Mouse (Mus musculus) kidney, embryonic 15.5 days (tissue): ENCODE measurements around the gene Odf4. TPM values are rescaled to one million over a fixed set of nuclear protein-coding genes. Genes with fewer than 3 reads are reported as not detected.
A peak's percentile ranks its signal among the peaks of the same experiment; 100 is the strongest.
"Not testable (repeated sequence)": the region's sequence is repeated elsewhere in the genome, so short reads cannot be mapped to it uniquely, and the experiment has no call there.

Experiments
- ATAC-seq: fragments of 200-750 bp; cut with Nextera tagmentation; replicated peaks from 2 replicates; pipeline ENCODE4 v1.8.0; 2017; ENCODE audit warnings: moderate TSS enrichment; ENCODE audit not compliant: low FRiP score
- H3K27ac ChIP-seq: fragments of 300-500 bp; sonication (generic); 2 replicates; pipeline ENCODE4 v1.5.1; 2015; ENCODE audit warnings: mild to moderate bottlenecking, inconsistent platforms
- H3K27me3 ChIP-seq: fragments of 300-500 bp; sonication (generic); 2 replicates; pipeline ENCODE4 v1.6.1; 2015; ENCODE audit warnings: inconsistent platforms
- H3K36me3 ChIP-seq: fragments of 300-500 bp; sonication (generic); 2 replicates; pipeline ENCODE4 v1.6.1; 2015; ENCODE audit warnings: inconsistent platforms
- H3K4me1 ChIP-seq: fragments of 300-500 bp; sonication (generic); 2 replicates; pipeline ENCODE4 v1.6.1; 2015; ENCODE audit warnings: inconsistent platforms
- H3K4me2 ChIP-seq: fragments of 300-500 bp; sonication (generic); 2 replicates; pipeline ENCODE4 v1.6.1; 2015; ENCODE audit warnings: moderate library complexity, mild to moderate bottlenecking, inconsistent platforms
- H3K4me3 ChIP-seq: fragments of 300-500 bp; sonication (generic); replicated peaks from 2 replicates; pipeline ENCODE4 v1.5.1; 2015; ENCODE audit warnings: mild to moderate bottlenecking, inconsistent platforms
- H3K9ac ChIP-seq: fragments of 300-500 bp; sonication (generic); 2 replicates; pipeline ENCODE4 v1.6.1; 2015; ENCODE audit warnings: mild to moderate bottlenecking, inconsistent platforms
- H3K9me3 ChIP-seq: fragments of 300-500 bp; sonication (generic); replicated peaks from 2 replicates; pipeline ENCODE4 v1.6.1; 2016; ENCODE audit warnings: inconsistent platforms
- WGBS: fragments of 180-500 bp; shearing (Covaris S2); methylation state at CpG from one replicate; pipeline ENCODE4 v1.1.7; 2015; ENCODE audit warnings: mixed read lengths; 5-methylcytosine and 5-hydroxymethylcytosine counted together
- polyA plus RNA-seq: library from polyadenylated mRNA; unstranded; fragments of >200 nt; fragmentation: Nextera tagmentation; extraction: Ambion mirVana; gene quantifications from 2 replicates; pipeline ENCODE4 v1.2.1, GENCODE M21; 2015

Gene Odf4
- polyA plus RNA-seq, 1 experiment from 2014 or later: not detected

DNA sequence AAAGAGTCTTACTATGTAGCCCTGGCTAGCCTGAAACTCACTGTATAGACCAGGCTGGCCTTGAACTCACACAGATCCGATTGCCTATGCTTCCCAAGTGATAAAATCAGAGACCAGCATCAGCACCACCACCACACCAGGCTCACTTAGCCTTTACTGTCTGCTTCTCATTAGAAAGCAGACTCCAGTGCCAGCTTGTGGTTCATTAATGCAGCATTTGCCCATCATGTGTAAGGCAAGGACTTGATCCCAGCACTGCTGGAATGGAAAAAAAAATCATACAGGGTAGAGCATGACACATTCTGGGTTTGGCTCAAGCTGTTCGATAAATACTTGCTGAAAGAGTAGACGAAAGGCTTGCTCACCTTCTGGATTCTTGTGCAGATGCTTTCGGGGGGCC is 19.1 kb upstream of the Odf4 start:
- no peak for ATAC-seq

DNA sequence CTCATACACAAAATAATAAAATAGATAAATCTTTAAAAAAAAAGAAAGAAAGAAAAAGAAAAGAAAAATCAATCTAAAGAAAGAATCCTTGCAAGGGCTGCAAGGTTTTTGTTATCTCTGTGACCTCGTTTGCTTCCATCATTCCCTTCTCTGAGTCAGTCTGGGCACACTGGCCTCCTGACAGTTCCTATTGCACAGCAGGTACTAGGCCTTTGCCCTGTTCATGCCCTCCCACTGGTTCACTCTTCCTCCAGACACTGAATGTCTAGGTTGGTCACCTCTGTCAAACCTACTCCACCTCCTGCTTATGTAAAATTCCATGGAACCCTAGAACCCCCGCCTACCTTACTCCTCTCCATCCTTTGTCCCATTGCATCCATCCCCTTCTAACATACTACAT is 18.4 kb upstream of the Odf4 start:
- no peaks in the 10 kb centered on the region for H3K9me3 ChIP-seq
- H3K36me3 ChIP-seq: peaks cover 13% of the 10 kb centered on the region; the same call in 1 of the 2 replicates
- no peak for ATAC-seq
- H3K4me2 ChIP-seq: no peak overlapping the region
- no peak overlapping the region for H3K27ac ChIP-seq
- WGBS: 84% methylated on average over 2 of the region's 2 CpGs
- no peak overlapping the region for H3K9ac ChIP-seq
- H3K4me1 ChIP-seq: peaks cover 25% of the 10 kb centered on the region
- no peak overlapping the region for H3K4me3 ChIP-seq
- peaks cover 21% of the 10 kb centered on the region for H3K27me3 ChIP-seq

More for the DNA sequence above, 19.1 kb upstream of the Odf4 start:
- Histone ChIP-seq H3K9ac (no peak overlapping the region), H3K9me3 (no peaks in the 10 kb centered on the region), H3K4me3 (no peak overlapping the region), H3K36me3 (peaks cover 13% of the 10 kb centered on the region; the same call in 1 of the 2 replicates), H3K4me1 (peaks cover 21% of the 10 kb centered on the region), H3K4me2 (no peak overlapping the region), H3K27ac (no peak overlapping the region), H3K27me3 (peaks cover 21% of the 10 kb centered on the region)
- WGBS: 87% methylated on average over 4 of the region's 4 CpGs

DNA sequence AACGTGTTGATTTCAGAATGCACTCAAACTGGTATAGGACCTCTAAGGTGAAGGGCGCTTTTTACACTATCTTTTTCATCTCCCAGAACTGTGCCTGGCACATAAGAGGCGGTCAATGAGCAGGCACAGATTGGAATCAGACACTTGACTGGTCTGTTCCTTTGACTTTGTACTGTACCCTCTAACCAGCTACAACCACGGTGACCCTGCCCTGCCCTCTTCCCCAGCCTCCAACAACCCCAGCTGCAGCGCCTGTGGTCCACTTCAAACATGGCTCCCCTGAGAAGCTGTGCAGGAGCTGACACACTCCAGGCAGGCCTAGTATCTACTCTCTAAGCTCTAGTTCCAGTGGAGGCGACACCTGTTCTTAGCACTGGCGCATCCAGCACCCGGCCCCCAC is 15.8 kb upstream of the Odf4 start:
- H3K4me1 ChIP-seq: peaks cover 28% of the 10 kb centered on the region
- no peak overlapping the region; the same call in 1 of the 2 replicates for H3K27ac ChIP-seq
- H3K27me3 ChIP-seq: peaks cover 16% of the 10 kb centered on the region
- H3K36me3 ChIP-seq: peaks cover 13% of the 10 kb centered on the region; the same call in 1 of the 2 replicates
- H3K9ac ChIP-seq: no peak overlapping the region
- WGBS: 78% methylated on average over 8 of the region's 8 CpGs
- no peak for ATAC-seq
- no peaks in the 10 kb centered on the region for H3K9me3 ChIP-seq
- H3K4me3 ChIP-seq: no peak overlapping the region
- H3K4me2 ChIP-seq: no peak overlapping the region

DNA sequence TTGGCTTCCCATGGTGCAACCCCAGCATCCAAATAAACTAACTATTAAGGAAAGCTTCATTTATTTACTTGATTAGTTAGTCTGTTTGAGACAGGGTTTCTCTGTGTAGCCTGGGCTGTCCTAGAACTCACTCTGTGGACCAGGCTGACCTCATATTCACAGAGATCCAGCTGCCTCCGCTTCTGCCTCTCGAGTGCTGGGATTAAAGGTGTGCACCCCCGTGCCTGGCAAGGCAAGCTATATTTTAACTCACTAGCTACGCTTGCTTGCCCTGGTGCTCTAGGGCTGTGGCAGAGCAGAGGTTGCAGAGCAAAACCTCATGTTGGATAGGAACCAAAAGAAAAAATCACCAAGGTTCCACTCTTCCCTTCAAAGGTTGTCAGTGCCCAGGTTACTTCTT is 13.6 kb upstream of the Odf4 start:
- ATAC-seq: 0 out of 2 replicates have a peak, but pooled peaks have one; percentile 42
- H3K36me3 ChIP-seq: peaks cover 13% of the 10 kb centered on the region; the same call in 1 of the 2 replicates
- peaks cover 16% of the 10 kb centered on the region; the same call in 1 of the 2 replicates for H3K4me1 ChIP-seq
- H3K9ac ChIP-seq: peak overlapping the region; percentile 39
- H3K27me3 ChIP-seq: no peaks in the 10 kb centered on the region
- H3K4me2 ChIP-seq: peak overlapping the region; percentile 59
- no peaks in the 10 kb centered on the region for H3K9me3 ChIP-seq
- WGBS: 35% methylated on average over 4 of the region's 4 CpGs
- peak overlapping the region; percentile 50 for H3K4me3 ChIP-seq
- peak overlapping the region; percentile 85 for H3K27ac ChIP-seq

DNA sequence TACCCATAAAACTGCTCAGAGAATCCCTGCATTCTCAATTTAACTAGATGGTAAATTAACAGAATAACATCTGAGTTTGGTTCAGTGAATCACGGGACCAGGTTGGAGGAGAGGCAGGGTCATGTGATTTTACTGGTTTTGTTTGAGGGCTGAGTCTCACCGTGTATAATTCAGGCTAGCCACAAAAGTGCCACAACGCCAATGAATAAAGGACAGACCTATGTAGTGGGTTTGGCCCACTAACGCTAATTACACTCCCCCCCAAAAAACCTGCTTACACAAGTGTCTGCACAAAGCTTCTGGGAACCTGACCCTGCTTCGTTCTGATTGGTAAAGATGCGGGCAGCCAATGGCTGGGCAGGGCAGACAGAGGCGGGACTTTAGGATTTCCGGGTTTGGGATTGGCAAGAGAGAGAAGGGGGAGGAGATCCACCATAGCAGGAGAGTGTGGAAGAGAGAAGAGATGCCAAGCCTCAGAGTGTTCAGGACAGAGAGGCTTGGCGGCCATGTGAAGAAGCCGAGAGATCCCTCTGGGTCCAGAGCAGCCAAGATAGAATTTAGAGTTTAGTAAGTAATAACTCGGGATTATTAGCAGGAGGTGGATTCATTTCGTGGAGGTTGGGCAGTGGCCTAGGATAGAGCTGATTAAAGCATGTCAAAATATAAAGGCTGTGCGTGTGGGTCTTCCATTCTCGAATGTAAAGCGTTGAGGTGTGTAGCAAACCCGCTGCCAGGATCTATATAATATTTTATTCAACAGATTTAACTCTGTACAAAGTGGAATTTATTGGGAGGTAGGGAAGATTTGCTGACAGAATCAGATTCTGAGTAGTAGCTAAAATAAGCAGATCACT is 12.8 kb upstream of the Odf4 start:
- Histone ChIP-seq H3K27me3 (no peaks in the 10 kb centered on the region), H3K27ac (peak overlapping the region; percentile 85), H3K9ac (peak overlapping the region; percentile 39), H3K9me3 (no peaks in the 10 kb centered on the region), H3K4me2 (peak overlapping the region; percentile 59), H3K4me1 (peaks cover 16% of the 10 kb centered on the region; the same call in 1 of the 2 replicates), H3K36me3 (peaks cover 11% of the 10 kb centered on the region; the same call in 1 of the 2 replicates), H3K4me3 (peak overlapping the region; percentile 50)
- 2% methylated on average over 16 of the region's 16 CpGs for WGBS
- peak; percentile 98 for ATAC-seq

DNA sequence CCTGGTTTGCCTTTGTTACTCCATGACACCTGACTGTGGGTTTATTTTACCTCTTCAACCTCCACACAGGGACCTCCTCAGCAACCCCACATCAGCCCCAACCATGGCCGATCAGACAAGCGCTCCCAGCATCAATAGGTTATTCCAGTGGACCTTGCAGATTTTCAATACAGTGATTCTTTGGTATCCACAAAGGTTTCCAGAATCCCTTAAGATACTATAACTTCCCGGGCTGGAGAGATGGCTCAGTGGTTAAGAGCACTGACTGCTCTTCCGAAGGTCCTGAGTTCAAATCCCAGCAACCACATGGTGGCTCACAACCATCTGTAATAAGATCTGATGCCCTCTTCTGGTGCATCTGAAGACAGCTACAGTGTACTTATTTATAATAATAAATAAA is 10.1 kb upstream of the Odf4 start:
- whole genome bisulfite sequencing: 90% methylated on average over 4 of the region's 4 CpGs
- not testable (repeated sequence) for H3K27me3 ChIP-seq, H3K27ac ChIP-seq, H3K4me2 ChIP-seq, H3K36me3 ChIP-seq, H3K4me3 ChIP-seq, H3K9me3 ChIP-seq, H3K9ac ChIP-seq, H3K4me1 ChIP-seq, ATAC-seq

DNA sequence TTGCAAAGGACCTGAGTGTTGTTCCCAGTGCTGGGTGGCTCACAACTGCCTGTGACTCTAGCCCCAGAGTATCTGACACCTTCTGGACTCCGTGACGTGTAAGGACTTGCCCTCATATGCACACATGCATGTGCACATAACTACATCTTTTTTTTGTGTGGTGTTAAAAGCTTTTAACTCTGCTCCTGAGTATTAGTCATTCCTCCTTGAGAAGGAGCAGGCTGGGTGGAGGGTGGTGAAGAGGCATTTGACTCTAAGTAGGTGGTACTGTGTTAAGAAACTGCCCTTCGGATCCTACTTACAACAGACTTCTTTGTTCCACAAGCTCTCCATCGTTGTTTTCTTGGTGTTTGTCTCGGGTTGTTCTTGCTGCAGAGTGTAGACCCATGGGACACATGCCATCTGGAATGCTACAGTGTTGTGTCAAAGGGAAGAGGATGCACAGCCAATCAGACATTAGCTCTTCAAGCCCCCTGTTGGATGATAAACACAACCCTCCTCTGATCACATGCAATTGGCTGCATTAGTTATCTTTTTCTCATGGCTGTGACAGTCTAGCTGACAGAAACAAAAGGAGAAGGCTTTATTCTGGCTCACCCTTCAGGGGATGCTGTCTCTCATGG is 7.1 kb upstream of the Odf4 start:
- Histone ChIP-seq H3K4me3 (no peak overlapping the region), H3K36me3 (no peaks in the 10 kb centered on the region), H3K27me3 (no peaks in the 10 kb centered on the region), H3K9ac (no peak overlapping the region), H3K4me1 (0 out of 2 replicates have a peak, but pooled peaks cover under 1% of the 10 kb centered on the region), H3K27ac (no peak overlapping the region), H3K9me3 (no peaks in the 10 kb centered on the region), H3K4me2 (no peak overlapping the region)
- ATAC-seq: no peak
- 80% methylated on average over 5 of the region's 5 CpGs for WGBS

DNA sequence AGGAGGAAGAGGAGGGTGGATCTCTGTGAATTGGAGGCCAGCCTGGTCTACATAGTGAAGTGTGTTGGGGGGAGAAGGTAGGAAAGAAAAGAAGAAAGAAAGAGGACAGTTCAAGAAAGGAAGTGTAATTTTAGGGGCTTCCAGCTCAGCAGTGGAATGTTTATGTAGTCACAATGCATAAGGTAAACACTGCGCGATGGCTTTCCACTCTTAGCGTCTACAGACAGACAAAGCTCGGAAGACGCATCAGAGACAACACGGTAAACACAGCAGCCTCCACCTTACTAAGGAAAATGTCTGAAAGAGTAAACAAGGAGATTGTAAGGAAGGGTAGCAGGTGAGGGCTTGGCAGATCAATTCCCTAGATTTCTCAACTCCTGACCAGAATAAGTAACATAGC is 3.1 kb upstream of the Odf4 start:
- 84% methylated on average over 6 of the region's 6 CpGs for WGBS
- no peak overlapping the region for H3K4me3 ChIP-seq
- H3K36me3 ChIP-seq: no peaks in the 10 kb centered on the region
- ATAC-seq: no peak
- H3K27ac ChIP-seq: no peak overlapping the region
- H3K4me1 ChIP-seq: no peaks in the 10 kb centered on the region
- H3K9me3 ChIP-seq: no peaks in the 10 kb centered on the region
- H3K9ac ChIP-seq: no peak overlapping the region
- no peaks in the 10 kb centered on the region for H3K27me3 ChIP-seq
- H3K4me2 ChIP-seq: no peak overlapping the region

DNA sequence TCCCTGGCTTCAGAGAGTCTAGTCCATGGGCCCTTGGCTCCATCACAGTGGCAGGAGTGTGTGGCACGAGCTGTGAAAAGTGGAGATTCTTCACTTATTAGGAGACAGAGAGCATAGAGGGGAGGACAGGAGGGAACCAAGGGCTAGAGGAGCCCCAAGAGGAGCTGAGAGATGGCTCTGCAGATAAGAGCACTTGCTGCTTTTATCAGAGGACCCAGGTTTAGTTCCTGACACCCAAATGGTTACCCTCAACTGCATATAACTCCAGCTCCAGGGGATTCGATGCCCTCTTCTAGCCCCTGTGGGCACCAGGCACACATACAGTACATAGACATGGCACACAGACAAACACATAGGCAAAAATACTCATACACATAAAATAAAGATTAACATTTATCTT is 2.1 kb downstream of the Odf4 start:
- no peak overlapping the region for H3K9ac ChIP-seq
- peaks cover 14% of the 10 kb centered on the region for H3K4me1 ChIP-seq
- H3K4me2 ChIP-seq: no peak overlapping the region
- WGBS: 83% methylated on average over 2 of the region's 2 CpGs
- ATAC-seq: no peak
- H3K36me3 ChIP-seq: no peaks in the 10 kb centered on the region
- H3K9me3 ChIP-seq: no peaks in the 10 kb centered on the region
- H3K27me3 ChIP-seq: no peaks in the 10 kb centered on the region
- no peak overlapping the region for H3K4me3 ChIP-seq
- no peak overlapping the region for H3K27ac ChIP-seq

DNA sequence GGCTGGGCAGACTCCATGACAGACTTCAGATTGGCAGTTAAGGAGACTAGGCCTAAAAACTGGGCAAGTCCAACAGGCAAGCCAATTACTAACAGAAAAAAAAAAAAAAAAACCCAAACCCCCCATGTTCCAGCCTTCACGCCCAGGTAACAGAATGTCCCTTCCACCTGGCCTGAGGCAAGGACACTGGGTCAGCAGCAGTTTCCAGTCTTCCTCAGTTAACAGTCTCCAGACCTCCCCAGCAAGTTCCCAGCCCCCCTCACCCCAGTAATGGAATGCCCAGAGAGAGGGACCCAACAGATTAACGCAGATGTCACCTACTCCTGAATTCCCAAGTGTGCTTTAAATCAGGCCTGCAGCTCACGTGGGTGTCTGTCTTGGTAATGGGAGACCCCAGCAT is 3.7 kb downstream of the Odf4 start:
- no peaks in the 10 kb centered on the region for H3K36me3 ChIP-seq
- peaks cover 14% of the 10 kb centered on the region for H3K4me1 ChIP-seq
- no peak overlapping the region for H3K4me2 ChIP-seq
- 67% methylated on average over 3 of the region's 3 CpGs for WGBS
- no peaks in the 10 kb centered on the region for H3K9me3 ChIP-seq
- H3K27me3 ChIP-seq: no peaks in the 10 kb centered on the region
- no peak overlapping the region for H3K4me3 ChIP-seq
- no peak for ATAC-seq
- no peak overlapping the region for H3K27ac ChIP-seq
- no peak overlapping the region for H3K9ac ChIP-seq

DNA sequence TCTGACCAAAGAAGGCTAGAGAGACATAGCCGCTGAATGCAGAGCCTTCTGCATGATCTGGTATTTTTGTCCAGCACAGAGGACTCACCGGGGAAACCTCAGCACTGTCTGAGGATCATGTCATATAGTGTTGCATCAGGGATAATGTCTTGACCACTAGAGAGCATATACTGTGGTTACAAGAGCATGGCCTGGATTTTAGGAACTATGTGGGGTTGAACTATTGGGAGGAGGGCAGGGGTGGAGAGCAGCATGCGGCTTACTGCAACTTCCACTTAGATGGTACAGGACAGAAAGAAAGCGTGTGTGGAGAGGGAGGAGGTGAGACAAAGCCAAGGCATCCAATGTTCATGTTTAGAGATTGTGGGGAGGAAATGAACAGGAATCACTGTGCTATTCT is 12.3 kb downstream of the Odf4 start:
- no peak overlapping the region for H3K4me3 ChIP-seq
- no peak overlapping the region for H3K4me2 ChIP-seq
- WGBS: 91% methylated on average over 4 of the region's 4 CpGs
- no peak for ATAC-seq
- no peaks in the 10 kb centered on the region for H3K36me3 ChIP-seq
- no peak overlapping the region for H3K9ac ChIP-seq
- peaks cover 29% of the 10 kb centered on the region for H3K4me1 ChIP-seq
- no peak overlapping the region for H3K27ac ChIP-seq
- H3K9me3 ChIP-seq: no peaks in the 10 kb centered on the region
- H3K27me3 ChIP-seq: no peaks in the 10 kb centered on the region

DNA sequence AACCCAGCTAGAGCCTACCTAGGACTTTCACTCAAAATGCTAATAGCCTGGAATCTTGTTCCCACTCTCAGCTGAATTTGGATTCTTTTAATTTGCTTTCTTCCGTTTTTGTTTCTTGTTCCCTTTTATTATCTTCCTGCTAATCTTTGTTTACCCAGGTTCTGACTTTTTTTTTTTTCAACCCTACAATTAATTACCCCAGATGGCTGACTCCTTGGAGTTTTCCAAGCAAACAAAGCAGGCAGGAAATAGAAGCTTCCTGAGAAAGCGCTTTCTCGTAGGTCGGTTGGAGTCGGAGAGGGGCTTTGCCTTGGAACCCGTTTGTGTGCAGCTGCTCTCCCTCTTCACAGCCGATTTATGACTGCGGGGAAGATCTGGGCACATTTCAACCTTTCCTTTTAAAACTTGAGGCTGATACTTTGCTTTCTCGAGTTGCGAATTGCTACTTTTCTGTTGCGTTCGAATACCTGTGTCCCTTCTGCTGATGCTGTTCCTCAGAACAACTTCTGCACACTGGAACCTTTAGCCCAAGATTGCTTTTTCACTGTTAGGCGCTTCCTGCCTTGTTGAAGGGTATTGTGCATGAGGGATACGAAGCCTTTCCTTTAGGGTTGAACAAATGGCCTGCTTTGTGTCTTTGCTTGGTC is 15.2 kb downstream of the Odf4 start:
- Histone ChIP-seq H3K4me3 (peak overlapping the region; percentile 17; the same call in 1 of the 2 replicates), H3K36me3 (peaks cover 9% of the 10 kb centered on the region), H3K27me3 (no peaks in the 10 kb centered on the region), H3K9ac (no peak overlapping the region), H3K4me2 (peak overlapping the region; percentile 40), H3K9me3 (no peaks in the 10 kb centered on the region), H3K4me1 (peaks cover 31% of the 10 kb centered on the region), H3K27ac (peak overlapping the region; percentile 94)
- ATAC-seq: no peak
- 14% methylated on average over 14 of the region's 14 CpGs for WGBS
